Mouse (Mus musculus): ENCODE measurements around the gene Odf4. TPM values are rescaled to one million over a fixed set of nuclear protein-coding genes. Genes with fewer than 3 reads are reported as not detected.
A peak's percentile ranks its signal among the peaks of the same experiment; 100 is the strongest.
"Not testable (repeated sequence)": the region's sequence is repeated elsewhere in the genome, so short reads cannot be mapped to it uniquely, and the experiment has no call there.

Odf4 gene
- polyA plus RNA-seq, 1 experiment from 2014 or later, result not detected

DNA sequence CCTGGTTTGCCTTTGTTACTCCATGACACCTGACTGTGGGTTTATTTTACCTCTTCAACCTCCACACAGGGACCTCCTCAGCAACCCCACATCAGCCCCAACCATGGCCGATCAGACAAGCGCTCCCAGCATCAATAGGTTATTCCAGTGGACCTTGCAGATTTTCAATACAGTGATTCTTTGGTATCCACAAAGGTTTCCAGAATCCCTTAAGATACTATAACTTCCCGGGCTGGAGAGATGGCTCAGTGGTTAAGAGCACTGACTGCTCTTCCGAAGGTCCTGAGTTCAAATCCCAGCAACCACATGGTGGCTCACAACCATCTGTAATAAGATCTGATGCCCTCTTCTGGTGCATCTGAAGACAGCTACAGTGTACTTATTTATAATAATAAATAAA is 10.1 kb upstream of the Odf4 start:
- not testable (repeated sequence) for H3K9ac ChIP-seq (replicated peaks; ENCODE audit: low read length); ATAC-seq (ENCODE audit: low FRiP score, low TSS enrichment); H3K4me1 ChIP-seq (ENCODE audit: insufficient read depth, low read length); H3K4me2 ChIP-seq (replicated peaks; ENCODE audit: low read depth, low read length); H3K9me3 ChIP-seq (ENCODE audit: low read length); H3K27me3 ChIP-seq (ENCODE audit: insufficient read depth, low read length); H3K36me3 ChIP-seq (ENCODE audit: insufficient read depth, low read length); H3K27ac ChIP-seq (ENCODE audit: low read length); H3K4me3 ChIP-seq (ENCODE audit: low read length)
- WGBS, result 88% methylated on average over 4 of the region's 4 CpGs

DNA sequence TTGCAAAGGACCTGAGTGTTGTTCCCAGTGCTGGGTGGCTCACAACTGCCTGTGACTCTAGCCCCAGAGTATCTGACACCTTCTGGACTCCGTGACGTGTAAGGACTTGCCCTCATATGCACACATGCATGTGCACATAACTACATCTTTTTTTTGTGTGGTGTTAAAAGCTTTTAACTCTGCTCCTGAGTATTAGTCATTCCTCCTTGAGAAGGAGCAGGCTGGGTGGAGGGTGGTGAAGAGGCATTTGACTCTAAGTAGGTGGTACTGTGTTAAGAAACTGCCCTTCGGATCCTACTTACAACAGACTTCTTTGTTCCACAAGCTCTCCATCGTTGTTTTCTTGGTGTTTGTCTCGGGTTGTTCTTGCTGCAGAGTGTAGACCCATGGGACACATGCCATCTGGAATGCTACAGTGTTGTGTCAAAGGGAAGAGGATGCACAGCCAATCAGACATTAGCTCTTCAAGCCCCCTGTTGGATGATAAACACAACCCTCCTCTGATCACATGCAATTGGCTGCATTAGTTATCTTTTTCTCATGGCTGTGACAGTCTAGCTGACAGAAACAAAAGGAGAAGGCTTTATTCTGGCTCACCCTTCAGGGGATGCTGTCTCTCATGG is 7.1 kb upstream of the Odf4 start:
- Histone ChIP-seq H3K36me3 (ENCODE audit: insufficient read depth, low read length) (no peaks in the 10 kb centered on the region), H3K27me3 (ENCODE audit: insufficient read depth, low read length) (no peaks in the 10 kb centered on the region), H3K4me1 (ENCODE audit: insufficient read depth, low read length) (no peaks in the 10 kb centered on the region), H3K9ac (replicated peaks; ENCODE audit: low read length) (no peak overlapping the region), H3K4me2 (replicated peaks; ENCODE audit: low read depth, low read length) (no peak overlapping the region), H3K4me3 (ENCODE audit: low read length) (no peak overlapping the region), H3K9me3 (ENCODE audit: low read length) (no peaks in the 10 kb centered on the region), H3K27ac (ENCODE audit: low read length) (no peak overlapping the region)
- ATAC-seq (ENCODE audit: low FRiP score, low TSS enrichment), result no peak
- 70% methylated on average over 5 of the region's 5 CpGs for WGBS

DNA sequence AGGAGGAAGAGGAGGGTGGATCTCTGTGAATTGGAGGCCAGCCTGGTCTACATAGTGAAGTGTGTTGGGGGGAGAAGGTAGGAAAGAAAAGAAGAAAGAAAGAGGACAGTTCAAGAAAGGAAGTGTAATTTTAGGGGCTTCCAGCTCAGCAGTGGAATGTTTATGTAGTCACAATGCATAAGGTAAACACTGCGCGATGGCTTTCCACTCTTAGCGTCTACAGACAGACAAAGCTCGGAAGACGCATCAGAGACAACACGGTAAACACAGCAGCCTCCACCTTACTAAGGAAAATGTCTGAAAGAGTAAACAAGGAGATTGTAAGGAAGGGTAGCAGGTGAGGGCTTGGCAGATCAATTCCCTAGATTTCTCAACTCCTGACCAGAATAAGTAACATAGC is 3.1 kb upstream of the Odf4 start:
- H3K4me2 ChIP-seq (replicated peaks; ENCODE audit: low read depth, low read length), result no peak overlapping the region
- H3K9me3 ChIP-seq (ENCODE audit: low read length), result no peaks in the 10 kb centered on the region
- 80% methylated on average over 6 of the region's 6 CpGs for WGBS
- no peak overlapping the region for H3K4me3 ChIP-seq (ENCODE audit: low read length)
- H3K9ac ChIP-seq (replicated peaks; ENCODE audit: low read length), result no peak overlapping the region
- H3K27me3 ChIP-seq (ENCODE audit: insufficient read depth, low read length), result no peaks in the 10 kb centered on the region
- H3K4me1 ChIP-seq (ENCODE audit: insufficient read depth, low read length), result no peaks in the 10 kb centered on the region
- ATAC-seq (ENCODE audit: low FRiP score, low TSS enrichment), result no peak
- H3K36me3 ChIP-seq (ENCODE audit: insufficient read depth, low read length), result no peaks in the 10 kb centered on the region
- no peak overlapping the region for H3K27ac ChIP-seq (ENCODE audit: low read length)

DNA sequence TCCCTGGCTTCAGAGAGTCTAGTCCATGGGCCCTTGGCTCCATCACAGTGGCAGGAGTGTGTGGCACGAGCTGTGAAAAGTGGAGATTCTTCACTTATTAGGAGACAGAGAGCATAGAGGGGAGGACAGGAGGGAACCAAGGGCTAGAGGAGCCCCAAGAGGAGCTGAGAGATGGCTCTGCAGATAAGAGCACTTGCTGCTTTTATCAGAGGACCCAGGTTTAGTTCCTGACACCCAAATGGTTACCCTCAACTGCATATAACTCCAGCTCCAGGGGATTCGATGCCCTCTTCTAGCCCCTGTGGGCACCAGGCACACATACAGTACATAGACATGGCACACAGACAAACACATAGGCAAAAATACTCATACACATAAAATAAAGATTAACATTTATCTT is 2.1 kb downstream of the Odf4 start:
- Histone ChIP-seq H3K27me3 (ENCODE audit: insufficient read depth, low read length) (no peaks in the 10 kb centered on the region), H3K4me2 (replicated peaks; ENCODE audit: low read depth, low read length) (no peak overlapping the region)
- no peak for ATAC-seq (ENCODE audit: low FRiP score, low TSS enrichment)

DNA sequence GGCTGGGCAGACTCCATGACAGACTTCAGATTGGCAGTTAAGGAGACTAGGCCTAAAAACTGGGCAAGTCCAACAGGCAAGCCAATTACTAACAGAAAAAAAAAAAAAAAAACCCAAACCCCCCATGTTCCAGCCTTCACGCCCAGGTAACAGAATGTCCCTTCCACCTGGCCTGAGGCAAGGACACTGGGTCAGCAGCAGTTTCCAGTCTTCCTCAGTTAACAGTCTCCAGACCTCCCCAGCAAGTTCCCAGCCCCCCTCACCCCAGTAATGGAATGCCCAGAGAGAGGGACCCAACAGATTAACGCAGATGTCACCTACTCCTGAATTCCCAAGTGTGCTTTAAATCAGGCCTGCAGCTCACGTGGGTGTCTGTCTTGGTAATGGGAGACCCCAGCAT is 3.7 kb downstream of the Odf4 start:
- no peaks in the 10 kb centered on the region for H3K27me3 ChIP-seq (ENCODE audit: insufficient read depth, low read length)
- H3K27ac ChIP-seq (ENCODE audit: low read length), result no peak overlapping the region
- H3K4me1 ChIP-seq (ENCODE audit: insufficient read depth, low read length), result peaks cover 16% of the 10 kb centered on the region; the same call in 1 of the 2 replicates
- 62% methylated on average over 3 of the region's 3 CpGs for WGBS
- no peaks in the 10 kb centered on the region for H3K9me3 ChIP-seq (ENCODE audit: low read length)
- no peak overlapping the region for H3K4me3 ChIP-seq (ENCODE audit: low read length)
- H3K36me3 ChIP-seq (ENCODE audit: insufficient read depth, low read length), result no peaks in the 10 kb centered on the region
- H3K9ac ChIP-seq (replicated peaks; ENCODE audit: low read length), result no peak overlapping the region
- no peak for ATAC-seq (ENCODE audit: low FRiP score, low TSS enrichment)
- H3K4me2 ChIP-seq (replicated peaks; ENCODE audit: low read depth, low read length), result no peak overlapping the region

More for the DNA sequence above, 2.1 kb downstream of the Odf4 start:
- Histone ChIP-seq H3K4me1 (ENCODE audit: insufficient read depth, low read length) (peaks cover 16% of the 10 kb centered on the region; the same call in 1 of the 2 replicates), H3K9ac (replicated peaks; ENCODE audit: low read length) (no peak overlapping the region), H3K4me3 (ENCODE audit: low read length) (no peak overlapping the region), H3K27ac (ENCODE audit: low read length) (no peak overlapping the region), H3K9me3 (ENCODE audit: low read length) (no peaks in the 10 kb centered on the region), H3K36me3 (ENCODE audit: insufficient read depth, low read length) (no peaks in the 10 kb centered on the region)
- 87% methylated on average over 2 of the region's 2 CpGs for WGBS

DNA sequence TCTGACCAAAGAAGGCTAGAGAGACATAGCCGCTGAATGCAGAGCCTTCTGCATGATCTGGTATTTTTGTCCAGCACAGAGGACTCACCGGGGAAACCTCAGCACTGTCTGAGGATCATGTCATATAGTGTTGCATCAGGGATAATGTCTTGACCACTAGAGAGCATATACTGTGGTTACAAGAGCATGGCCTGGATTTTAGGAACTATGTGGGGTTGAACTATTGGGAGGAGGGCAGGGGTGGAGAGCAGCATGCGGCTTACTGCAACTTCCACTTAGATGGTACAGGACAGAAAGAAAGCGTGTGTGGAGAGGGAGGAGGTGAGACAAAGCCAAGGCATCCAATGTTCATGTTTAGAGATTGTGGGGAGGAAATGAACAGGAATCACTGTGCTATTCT is 12.3 kb downstream of the Odf4 start:
- no peak for ATAC-seq (ENCODE audit: low FRiP score, low TSS enrichment)
- WGBS, result 93% methylated on average over 4 of the region's 4 CpGs
- Histone ChIP-seq H3K9ac (replicated peaks; ENCODE audit: low read length) (no peak overlapping the region), H3K27me3 (ENCODE audit: insufficient read depth, low read length) (no peaks in the 10 kb centered on the region), H3K27ac (ENCODE audit: low read length) (no peak overlapping the region), H3K4me3 (ENCODE audit: low read length) (no peak overlapping the region), H3K4me1 (ENCODE audit: insufficient read depth, low read length) (peaks cover 10% of the 10 kb centered on the region; the same call in 1 of the 2 replicates), H3K9me3 (ENCODE audit: low read length) (no peaks in the 10 kb centered on the region), H3K4me2 (replicated peaks; ENCODE audit: low read depth, low read length) (no peak overlapping the region), H3K36me3 (ENCODE audit: insufficient read depth, low read length) (no peaks in the 10 kb centered on the region)

DNA sequence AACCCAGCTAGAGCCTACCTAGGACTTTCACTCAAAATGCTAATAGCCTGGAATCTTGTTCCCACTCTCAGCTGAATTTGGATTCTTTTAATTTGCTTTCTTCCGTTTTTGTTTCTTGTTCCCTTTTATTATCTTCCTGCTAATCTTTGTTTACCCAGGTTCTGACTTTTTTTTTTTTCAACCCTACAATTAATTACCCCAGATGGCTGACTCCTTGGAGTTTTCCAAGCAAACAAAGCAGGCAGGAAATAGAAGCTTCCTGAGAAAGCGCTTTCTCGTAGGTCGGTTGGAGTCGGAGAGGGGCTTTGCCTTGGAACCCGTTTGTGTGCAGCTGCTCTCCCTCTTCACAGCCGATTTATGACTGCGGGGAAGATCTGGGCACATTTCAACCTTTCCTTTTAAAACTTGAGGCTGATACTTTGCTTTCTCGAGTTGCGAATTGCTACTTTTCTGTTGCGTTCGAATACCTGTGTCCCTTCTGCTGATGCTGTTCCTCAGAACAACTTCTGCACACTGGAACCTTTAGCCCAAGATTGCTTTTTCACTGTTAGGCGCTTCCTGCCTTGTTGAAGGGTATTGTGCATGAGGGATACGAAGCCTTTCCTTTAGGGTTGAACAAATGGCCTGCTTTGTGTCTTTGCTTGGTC is 15.2 kb downstream of the Odf4 start:
- Histone ChIP-seq H3K4me1 (ENCODE audit: insufficient read depth, low read length) (peaks cover 10% of the 10 kb centered on the region; the same call in 1 of the 2 replicates), H3K9ac (replicated peaks; ENCODE audit: low read length) (peak overlapping the region; percentile 44; the same call in 1 of the 2 replicates), H3K27me3 (ENCODE audit: insufficient read depth, low read length) (no peaks in the 10 kb centered on the region), H3K36me3 (ENCODE audit: insufficient read depth, low read length) (no peaks in the 10 kb centered on the region), H3K4me2 (replicated peaks; ENCODE audit: low read depth, low read length) (peak overlapping the region; percentile 19), H3K27ac (ENCODE audit: low read length) (peak overlapping the region; percentile 81), H3K9me3 (ENCODE audit: low read length) (no peaks in the 10 kb centered on the region), H3K4me3 (ENCODE audit: low read length) (no peak overlapping the region)
- WGBS, result 14% methylated on average over 14 of the region's 14 CpGs
- no peak for ATAC-seq (ENCODE audit: low FRiP score, low TSS enrichment)

DNA sequence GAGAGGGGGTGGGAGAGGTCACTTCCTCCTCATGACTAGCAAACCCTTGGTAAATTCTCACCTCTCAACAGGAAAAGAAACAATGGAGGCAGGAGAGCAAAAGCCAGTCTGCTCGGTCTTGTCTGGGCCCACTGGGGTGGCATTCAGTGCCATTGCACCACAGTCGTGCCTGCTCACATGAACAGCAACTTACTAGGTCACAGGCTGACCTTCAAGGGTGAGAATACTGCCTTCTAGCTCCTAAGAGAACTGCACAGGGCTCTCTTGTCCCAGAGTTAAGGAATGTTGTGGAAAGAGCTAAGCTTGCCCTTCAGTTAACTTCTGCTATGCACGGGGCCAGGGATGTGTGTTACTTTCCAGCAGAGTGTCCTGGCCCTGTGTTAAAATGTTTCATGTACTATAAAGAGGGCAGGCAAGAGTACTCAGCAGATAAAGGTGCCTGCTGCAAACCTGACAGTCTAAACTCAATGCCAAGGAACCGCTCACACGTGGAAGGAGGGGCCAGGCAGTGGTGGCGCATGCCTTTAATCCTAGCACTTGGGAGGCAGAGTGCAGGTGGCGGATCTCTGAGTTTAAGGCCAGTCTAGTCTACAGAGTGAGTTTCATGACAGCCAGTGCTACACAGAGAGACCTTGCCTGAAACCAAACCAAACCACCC is 17.9 kb downstream of the Odf4 start:
- H3K4me2 ChIP-seq (replicated peaks; ENCODE audit: low read depth, low read length), result no peak overlapping the region
- H3K4me3 ChIP-seq (ENCODE audit: low read length), result no peak overlapping the region
- H3K4me1 ChIP-seq (ENCODE audit: insufficient read depth, low read length), result peaks cover 10% of the 10 kb centered on the region; the same call in 1 of the 2 replicates
- no peaks in the 10 kb centered on the region for H3K27me3 ChIP-seq (ENCODE audit: insufficient read depth, low read length)
- H3K9me3 ChIP-seq (ENCODE audit: low read length), result no peaks in the 10 kb centered on the region
- 43% methylated on average over 7 of the region's 7 CpGs for WGBS
- H3K27ac ChIP-seq (ENCODE audit: low read length), result no peak overlapping the region
- peaks cover 25% of the 10 kb centered on the region for H3K36me3 ChIP-seq (ENCODE audit: insufficient read depth, low read length)
- ATAC-seq (ENCODE audit: low FRiP score, low TSS enrichment), result no peak
- no peak overlapping the region for H3K9ac ChIP-seq (replicated peaks; ENCODE audit: low read length)

DNA sequence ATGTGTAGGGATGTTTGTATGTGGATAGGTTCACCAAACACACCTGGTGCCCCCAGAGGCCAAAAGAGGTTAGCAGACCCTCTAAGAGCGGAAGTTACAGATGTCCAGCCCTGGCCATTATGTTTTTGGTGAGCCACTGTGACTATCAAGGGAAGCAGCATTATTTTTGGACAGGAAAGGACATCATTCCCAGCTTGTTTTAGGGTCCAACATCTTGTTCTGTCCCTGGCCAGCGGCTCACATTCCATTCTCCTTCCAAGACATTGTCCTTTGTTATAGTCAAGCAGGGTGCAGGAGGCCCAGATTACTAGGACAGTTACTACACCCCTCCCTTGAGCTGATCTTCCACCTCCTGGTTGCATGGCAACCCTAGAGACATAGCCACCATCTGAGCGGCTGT is 19.6 kb downstream of the Odf4 start:
- Histone ChIP-seq H3K9me3 (ENCODE audit: low read length) (no peaks in the 10 kb centered on the region), H3K27ac (ENCODE audit: low read length) (no peak overlapping the region), H3K4me2 (replicated peaks; ENCODE audit: low read depth, low read length) (no peak overlapping the region), H3K36me3 (ENCODE audit: insufficient read depth, low read length) (peaks cover 39% of the 10 kb centered on the region), H3K4me3 (ENCODE audit: low read length) (no peak overlapping the region), H3K27me3 (ENCODE audit: insufficient read depth, low read length) (no peaks in the 10 kb centered on the region), H3K9ac (replicated peaks; ENCODE audit: low read length) (no peak overlapping the region), H3K4me1 (ENCODE audit: insufficient read depth, low read length) (peaks cover 20% of the 10 kb centered on the region)
- WGBS, result 75% methylated on average over 3 of the region's 3 CpGs
- ATAC-seq (ENCODE audit: low FRiP score, low TSS enrichment), result no peak

DNA sequence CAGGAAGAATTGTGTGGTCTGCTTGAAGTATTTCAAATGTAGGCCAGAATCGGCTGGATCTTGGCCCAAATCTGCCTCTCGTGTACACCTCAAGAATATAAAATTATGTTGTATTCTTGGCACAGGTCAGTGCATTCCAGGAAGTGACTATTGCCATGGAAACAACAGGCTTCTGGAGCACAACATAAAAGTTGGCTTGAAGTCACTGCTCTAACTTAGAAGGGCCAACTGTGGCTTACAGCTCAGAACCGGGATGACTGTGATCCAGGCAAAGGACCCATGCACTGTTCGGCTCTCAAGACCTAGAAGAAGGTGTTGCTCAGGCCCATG is 20.5 kb downstream of the Odf4 start:
- 0 out of 2 replicates have a peak, but pooled peaks have one; percentile 17 for ATAC-seq (ENCODE audit: low FRiP score, low TSS enrichment)
- H3K4me2 ChIP-seq (replicated peaks; ENCODE audit: low read depth, low read length), result no peak overlapping the region
- no peak overlapping the region for H3K9ac ChIP-seq (replicated peaks; ENCODE audit: low read length)
- peaks cover 14% of the 10 kb centered on the region for H3K4me1 ChIP-seq (ENCODE audit: insufficient read depth, low read length)
- peak overlapping the region; percentile 26; the same call in 1 of the 2 replicates for H3K27ac ChIP-seq (ENCODE audit: low read length)
- no peak overlapping the region for H3K4me3 ChIP-seq (ENCODE audit: low read length)
- H3K36me3 ChIP-seq (ENCODE audit: insufficient read depth, low read length), result peaks cover 39% of the 10 kb centered on the region
- H3K27me3 ChIP-seq (ENCODE audit: insufficient read depth, low read length), result no peaks in the 10 kb centered on the region
- 60% methylated on average over 4 of the region's 4 CpGs for WGBS
- no peaks in the 10 kb centered on the region for H3K9me3 ChIP-seq (ENCODE audit: low read length)

Measured in kidney, embryonic 16.5 days (tissue).